Mouse (Mus musculus) ovary, postnatal 14 days (tissue): ENCODE data around the gene Dlx5.
A peak's percentile ranks its signal among the peaks of the same experiment; 100 is the strongest.

ENCODE experiments used
- DNase-seq: peaks from one replicate; pipeline ENCODE4 v3.0.0; 2022; ENCODE audit warnings: low spot score

Dlx5 gene

DNA sequence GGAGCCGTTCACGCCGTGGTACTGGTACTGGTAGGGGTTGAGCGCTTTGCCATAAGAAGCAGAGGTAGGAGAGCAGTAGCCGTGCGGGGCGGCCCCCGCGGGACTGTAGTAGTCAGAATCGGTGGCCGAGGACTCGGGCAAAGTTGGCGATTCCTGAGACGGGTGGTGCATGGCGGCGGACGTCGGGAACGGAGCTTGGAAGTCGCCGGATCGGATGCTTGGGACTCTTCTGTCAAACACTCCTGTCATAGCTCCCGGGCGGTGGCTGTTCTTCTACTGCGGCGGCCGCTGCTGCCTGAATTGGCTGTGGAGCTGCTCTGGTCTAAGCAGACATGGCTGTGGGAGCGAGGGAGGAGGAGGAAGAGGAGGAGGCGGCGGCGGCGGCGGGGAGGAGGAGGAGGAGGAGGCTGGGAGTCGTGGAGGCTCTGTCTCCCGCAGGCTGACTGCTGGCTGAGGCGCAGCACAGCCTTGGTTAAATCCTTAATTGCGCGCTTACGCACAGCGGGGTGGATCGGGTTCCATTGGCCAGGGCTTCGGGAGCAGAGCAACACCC lies at the start of gene Dlx5:
Gene Dlx5 (minus strand): TSS at position 448 of the 553 bp plus-strand sequence.
- DNase-seq: no peak

DNA sequence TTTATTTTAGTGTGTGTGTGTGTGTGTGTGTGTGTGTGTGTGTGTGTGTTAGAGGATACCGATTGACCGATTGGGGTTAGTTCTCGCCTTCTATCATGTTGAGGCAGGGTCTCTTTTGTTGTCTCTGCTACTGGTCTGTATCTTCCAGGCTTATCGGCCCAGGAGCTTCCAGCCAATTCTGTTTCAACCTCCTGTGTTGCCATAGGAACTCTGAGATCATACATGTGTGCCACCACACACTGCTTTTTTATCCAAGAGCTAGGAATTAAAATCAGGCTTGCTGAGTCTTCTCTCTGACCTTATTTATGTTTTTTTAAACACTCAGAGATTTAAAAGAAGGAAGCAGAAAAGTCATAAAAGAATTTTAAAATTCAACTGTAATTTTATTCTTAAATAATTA lies 49.6 kb upstream of the Dlx5 start:
- no peak for DNase-seq

DNA sequence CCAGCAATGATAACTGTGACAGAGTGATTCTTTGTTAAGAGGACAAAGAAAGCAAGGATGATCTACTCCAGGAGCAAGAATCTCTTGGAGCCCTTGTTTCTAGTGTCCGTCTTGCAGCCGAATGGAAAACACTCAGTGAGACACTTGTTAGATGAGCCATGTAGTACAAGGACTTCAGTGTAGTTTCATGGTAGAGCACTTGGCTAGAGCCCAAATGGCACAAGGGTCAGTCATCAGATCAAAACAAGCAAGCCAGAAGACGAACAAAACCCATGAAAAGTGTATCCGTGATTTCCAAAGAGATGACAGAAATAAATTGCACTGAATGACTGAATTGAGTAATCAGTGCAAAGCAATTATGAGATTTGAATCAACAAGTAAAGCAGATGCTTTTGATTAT lies 48.9 kb upstream of the Dlx5 start:
- DNase-seq: no peak

DNA sequence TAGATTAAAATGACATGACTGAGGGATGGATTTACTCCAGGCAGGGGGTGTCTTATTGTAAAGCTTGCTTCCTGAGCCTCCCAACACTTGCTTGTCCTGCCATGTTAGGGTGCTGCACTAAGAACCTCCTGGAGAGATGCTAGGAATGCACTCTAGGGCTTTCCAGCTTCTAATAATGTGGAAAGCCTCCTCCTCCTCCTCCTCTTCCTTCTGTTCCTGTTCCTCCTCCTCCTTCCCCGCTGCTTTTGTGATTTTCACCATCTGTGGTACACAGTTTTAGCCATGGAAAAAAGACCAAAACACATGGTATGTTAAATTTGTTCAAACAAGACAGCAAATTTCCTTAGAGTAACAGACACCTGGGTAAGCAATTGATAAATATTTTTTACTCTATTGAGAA lies 43.4 kb upstream of the Dlx5 start:
- no peak for DNase-seq

DNA sequence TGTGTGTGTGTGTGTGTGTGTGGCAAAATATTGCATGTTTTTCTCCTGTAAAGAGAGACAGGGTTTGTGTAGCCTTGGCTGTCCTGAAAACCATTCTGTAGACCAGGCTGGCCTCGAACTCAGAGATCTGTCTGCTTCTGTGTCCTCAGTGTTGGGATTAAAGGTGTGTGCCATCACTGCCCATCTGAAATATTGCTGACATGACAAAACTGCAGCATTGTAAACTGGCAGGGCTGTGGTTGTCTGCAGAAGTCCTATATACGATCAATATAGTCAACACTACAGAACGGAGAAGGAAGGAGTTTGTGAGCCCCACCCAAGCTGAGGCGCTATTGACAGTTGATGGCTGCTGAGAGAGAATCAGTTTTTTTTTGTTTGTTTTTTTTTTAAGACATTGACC lies 35.4 kb upstream of the Dlx5 start:
- DNase-seq: no peak

DNA sequence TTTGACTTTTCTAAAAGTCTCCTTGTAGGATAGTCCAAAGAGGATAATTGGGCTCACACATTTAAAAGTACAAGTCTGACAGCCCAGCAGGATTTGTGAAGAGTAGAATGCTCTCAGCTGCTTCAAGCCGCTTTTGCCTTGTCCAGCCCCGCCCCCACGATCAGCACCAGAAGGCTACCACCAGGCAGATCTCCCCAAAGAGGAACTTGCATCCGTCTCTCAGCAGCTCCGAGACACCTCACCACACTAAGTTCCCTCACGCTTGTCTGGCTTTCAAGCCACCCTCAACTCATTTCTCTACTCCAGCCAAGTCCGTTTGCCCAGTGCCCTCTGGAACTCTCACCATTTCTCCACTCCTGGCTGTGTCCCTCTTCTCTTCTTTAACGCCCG lies 33.6 kb upstream of the Dlx5 start:
- no peak for DNase-seq

DNA sequence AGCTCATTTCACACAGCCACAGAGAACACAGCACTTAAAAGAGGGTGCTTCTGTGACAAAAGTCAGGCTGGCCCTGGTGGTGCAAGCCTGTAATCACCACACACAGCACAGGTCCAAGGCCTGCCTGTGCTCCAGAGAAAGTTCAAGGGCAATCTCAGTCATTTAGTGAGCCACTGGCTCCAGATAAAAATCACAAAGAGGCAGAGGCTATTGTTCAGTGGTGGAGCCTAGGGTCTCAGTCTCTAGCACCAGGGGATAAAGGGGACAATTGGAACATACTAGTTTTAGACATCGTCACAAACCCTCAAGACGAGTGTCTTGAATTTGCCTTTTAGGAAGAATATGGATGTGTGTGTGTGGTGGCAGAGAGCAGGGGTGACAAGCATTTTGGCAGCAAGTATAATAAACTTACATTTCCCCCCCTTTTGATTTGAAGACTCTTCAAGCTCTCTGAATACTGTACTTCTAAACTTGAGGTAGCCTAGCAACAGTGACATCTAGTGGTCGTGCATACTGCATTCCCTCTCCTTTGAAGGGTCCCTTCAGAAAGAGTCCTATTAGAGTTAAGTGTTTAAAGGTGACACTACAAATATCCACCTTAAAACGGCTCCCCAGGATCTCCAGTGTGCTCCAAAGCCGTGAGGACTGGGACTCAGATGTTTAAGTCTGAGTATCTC lies 33.1 kb upstream of the Dlx5 start:
- DNase-seq: peak; percentile 36

DNA sequence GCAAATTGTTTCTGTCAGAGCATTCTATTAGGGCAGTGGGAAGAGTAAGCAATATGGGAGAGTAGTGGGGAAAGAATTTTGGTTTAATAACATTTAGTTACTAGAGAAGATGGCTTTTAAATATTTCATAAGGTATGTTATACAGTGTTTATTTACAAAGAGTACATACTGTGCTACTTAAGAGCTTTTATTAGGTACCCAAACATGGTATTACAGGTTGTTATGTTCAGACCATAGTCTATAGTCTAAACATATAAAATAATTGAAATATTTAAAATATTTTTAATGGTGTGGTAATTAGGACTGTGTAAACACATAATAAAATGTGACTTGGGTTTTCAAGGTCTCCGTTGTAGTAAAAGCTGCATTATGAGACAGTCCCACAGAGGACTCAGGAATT lies 32.4 kb upstream of the Dlx5 start:
- DNase-seq: no peak

DNA sequence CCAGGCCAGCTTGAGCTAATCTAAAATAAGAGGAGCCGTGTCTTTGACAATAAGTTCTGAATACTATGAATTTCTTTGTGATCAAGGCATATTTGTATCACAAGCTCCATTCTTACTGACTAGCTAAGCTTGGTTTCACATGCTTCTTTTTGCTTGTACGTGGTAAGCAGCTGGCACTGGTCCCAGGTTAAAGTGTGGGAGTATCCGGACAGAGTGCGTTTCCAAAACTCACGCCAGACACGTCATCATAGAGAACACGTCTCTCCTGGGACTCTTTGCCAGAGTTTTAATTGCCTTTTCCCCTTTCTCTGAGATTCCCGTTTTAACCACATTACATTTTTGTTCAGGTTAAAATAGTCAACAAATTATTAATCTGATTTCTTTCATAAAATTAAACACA lies 27.7 kb upstream of the Dlx5 start:
- DNase-seq: peak; percentile 68

DNA sequence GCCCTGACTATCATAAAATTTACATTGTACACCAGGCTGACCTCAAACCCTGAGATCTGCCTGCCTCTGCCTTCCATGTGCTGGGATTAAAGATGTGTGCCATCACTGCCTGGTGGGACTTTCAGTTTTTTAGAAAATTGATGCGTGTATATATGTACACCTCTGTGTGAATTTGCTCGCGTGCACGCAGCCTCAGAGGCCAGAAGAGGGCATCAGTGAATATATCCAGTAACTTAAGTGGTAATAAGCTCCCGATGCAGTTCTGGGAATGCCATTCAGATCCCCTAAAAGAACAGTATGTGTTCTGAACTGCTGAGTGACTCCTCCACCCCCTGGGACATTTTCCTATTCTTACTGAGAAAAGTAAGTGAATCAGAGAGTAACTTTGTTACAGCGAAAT lies 8.2 kb upstream of the Dlx5 start:
- DNase-seq: no peak

DNA sequence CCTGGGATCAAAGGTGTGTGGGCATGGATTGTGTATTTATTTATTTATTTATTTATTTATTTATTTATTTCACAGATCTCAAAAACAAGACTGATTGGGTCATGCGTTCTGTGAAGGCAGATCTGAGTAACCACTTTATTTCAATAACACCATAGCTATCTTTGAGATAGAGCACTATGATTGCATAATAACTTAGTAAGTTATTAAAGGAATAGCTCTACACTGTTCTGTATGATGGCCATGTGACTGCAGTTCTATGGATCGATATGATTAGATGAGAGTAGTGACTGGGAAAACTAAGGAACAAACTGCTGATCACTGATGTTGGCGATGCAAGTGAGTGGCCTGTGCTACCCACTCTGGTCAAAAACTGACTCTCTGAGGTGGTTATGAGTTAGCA lies 4.3 kb upstream of the Dlx5 start:
- no peak for DNase-seq

DNA sequence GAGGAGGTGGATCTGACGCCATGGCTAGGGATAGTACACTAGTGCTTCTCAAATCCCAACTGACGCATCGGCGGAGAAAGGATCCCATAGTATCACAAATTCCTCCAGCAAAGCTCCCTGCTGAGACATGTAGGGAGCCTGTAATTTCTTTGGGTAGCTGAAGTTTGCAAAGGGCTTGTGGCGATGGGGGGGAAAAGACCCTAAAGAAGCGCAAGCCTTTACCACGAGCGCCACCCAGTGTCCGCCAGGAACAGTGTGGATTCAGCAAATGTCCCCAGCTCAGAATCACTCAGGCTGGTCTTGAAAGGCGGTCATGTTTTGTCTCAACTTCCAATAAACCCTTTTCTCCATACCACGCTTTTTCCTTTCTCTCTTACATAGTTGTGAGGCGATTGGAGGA lies 3.0 kb upstream of the Dlx5 start:
- no peak for DNase-seq

DNA sequence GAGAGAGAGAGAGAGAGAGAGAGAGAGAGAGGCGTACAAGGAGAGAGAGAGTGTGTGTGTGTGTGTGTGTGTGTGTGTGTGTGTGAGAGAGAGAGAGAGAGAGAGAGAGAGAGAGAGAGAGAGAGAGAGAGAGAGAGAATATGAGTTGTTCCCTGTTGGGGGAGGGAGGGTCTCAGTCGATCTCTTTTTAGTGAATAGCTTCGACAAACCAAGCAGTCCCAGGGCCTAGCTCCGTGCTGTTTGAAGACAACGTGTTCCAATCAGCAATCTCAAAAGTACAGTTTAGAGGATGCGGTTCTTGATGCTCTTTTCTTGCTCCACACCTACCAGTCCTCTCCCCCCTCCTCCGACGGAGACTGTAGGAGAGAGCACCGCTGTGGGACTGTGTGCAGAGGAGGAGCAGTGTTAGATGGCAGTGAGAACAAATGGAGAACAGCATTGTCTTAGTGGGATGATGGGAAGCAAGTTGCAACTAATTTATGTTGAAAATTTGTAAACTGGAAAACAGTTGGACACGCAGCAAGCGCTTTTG lies 447 bp upstream of the Dlx5 start:
- no peak for DNase-seq

DNA sequence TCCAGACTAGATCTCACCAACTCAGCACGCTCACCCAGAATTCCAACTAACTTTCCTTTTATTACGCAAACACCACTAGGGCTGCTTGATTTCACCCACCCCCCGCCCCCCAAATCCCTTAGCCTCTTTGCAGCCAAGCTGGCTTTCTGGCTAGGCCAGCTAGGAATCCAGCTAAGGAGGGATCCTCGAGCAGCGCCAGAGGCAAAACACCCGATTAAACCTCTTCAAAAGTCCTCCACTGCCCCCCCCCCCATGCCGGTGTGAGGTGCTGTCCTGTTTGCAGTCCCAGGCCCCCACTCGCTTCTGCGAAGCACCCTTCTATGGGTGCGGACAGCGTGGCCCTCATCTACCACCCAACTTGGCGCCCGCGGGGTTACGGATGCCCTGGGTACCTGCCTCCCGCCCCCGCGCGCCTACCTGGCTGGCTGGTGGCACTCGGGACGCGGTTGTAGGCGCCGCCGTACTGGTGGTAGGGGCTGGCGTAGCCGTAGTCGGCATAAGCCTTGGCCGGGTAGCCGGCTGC lies 709 bp downstream of the Dlx5 start:
- DNase-seq: no peak

DNA sequence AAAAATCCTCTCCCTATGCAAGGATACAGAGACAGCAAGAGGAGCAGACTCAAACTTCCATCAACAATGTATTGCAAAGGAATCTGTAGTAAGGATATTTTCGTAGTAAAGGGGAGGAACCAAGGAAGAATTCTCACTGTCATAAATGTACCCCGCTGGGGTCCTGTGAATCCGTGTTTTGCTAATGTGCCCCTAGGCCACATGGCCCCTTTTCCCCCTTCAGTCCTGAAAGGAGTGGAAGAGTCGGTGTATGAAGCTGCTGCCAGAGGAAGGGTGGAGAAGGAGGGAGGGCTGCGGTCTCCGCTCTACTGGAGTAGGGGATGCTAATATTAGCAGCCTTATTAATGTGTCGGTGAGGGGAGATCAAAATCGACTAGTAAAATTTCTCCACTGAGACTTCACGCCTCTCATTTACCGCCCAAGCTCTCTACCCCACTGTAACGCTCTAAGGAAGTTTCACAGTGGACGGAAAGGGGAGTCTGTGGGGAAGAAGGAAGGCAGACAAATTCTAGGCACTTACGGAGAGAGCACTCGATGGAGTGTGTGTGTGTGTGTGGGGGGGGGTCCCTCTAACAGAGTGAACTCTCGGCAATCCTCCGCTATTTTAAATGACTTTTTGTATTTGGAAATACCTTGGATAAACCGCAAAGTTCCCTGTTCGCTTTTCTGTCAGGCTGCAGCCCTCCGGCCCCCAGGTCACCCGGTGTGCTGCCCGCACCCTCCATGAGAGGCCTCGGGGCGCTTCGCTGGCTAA lies 1.3 kb downstream of the Dlx5 start:
- no peak for DNase-seq

DNA sequence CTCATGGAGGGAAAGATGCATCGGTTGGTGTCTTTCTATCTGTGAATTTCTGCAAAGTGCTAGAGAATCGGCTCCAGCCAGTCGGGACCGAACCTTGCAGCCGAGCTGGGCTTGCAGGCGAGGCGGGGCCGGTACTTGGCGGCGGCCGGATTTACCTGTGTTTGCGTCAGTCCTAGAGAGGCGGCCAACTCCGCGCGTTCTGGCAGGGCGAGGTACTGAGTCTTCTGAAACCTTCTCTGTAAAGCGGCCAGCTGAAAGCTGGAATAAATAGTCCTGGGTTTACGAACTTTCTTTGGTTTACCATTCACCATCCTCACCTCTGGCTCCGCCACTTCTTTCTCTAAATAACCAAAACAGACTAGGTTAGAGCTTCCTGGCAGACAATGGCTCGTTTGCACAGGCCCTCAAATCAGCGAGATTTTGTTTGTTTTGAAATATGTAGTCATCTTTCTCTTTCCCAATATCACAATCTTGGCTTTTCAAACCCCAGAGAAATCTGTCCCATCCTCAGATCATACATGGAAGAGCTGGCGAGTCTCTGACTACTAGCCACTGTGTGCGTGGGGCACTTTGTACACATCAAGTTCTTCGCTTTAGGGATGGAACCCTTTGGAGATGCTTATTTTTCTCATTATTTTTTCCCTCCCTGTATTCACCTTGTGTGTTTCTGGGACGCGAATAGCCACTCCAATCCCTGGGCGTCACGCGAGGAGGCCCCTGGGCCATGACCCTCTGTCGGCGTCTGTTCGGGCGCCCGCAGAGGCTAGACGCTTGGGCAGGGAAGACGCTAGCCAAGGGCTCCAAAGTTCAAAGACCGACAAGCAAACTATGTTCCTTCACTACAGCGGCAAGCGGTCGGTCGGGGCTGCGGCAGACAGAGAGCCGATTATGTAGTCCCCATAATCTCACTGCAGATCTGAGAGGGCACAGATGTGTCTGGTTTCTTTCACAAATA lies 2.2 kb downstream of the Dlx5 start:
- DNase-seq: no peak

DNA sequence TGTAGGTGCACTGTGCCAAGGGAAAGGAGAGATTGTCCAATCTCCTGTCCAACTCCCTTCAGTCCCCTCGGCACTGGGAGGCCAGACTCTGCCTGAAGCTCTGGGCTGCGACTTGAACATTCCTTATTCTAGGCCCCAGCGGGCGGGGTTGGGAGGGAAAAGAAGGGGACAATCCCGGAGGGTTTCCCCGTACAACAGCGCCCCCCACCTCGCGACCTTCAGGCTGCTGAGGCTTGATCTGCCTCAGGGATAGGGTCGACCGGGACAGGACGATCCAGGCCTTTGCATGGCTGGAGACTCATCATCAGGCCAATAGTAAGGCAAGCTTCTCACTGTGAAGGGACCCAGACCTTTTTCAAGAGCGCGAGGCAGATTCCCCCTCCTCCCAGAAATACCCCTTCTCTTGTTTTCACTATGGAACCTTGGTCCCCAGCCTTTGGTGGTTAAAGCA lies 3.0 kb downstream of the Dlx5 start:
- no peak for DNase-seq

DNA sequence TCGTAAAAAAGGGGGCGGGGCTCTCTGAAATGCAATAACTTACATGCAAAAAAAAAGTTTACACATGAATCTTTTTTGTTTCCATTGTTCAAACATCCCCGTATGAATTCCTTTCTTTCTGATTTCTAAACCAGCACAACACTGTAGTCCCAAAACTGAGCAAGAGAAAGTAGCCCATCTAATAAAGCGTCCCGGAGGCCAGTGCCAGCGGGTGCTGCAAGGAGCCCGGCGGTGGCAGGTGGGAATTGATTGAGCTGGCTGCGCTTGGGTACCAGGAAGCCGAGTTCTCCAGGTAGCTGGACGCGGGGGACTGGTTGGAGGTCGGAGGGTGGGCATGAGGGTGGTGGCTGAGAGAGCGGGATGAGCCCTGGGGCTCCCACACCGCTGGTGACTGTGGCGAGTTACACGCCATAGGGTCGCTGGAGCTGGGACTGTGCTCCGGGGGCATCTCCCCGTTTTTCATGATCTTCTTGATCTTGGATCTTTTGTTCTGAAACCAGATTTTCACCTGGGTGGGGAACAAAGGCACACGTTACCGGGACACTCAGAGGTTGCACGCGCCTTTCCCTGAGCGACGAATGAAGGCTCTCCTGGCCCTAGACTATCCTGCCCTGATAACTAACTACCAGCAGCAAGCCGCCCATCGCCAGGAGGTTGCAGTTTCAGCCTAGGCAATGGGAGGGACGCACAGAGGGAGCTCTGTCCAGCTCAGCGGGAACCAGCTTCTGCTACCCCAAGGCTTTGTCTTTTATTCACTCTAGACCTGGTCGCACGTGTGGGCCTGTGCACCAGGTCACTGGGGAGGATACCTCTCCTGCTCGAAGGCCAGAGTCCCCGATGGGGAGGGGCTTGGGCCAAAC lies 3.7 kb downstream of the Dlx5 start:
- DNase-seq: no peak

DNA sequence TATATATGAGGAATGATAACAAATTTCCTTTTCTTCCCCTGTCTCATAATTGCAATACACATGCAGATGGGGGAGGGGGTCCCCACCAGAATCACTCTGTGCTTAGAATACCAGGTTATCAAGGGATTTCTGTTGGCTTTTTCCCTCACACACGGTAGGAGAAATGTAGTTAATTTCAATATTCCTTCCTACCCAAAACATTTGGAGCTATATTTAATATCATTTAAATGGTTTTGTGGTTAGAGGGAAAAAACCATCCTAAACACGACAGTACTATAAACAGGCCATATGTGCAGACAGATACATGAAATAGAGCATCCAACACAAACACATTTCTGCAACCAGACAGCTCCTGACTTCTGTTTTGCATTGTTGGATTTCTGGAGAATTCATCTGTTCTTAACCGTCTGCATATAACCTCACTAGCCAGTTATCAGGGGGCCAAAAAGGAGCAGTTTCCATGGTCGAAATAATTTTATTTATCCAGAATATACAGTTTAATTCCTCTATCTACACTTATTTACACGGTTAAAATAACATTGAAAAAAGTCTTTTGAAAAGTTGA lies 4.5 kb downstream of the Dlx5 start:
- DNase-seq: no peak

DNA sequence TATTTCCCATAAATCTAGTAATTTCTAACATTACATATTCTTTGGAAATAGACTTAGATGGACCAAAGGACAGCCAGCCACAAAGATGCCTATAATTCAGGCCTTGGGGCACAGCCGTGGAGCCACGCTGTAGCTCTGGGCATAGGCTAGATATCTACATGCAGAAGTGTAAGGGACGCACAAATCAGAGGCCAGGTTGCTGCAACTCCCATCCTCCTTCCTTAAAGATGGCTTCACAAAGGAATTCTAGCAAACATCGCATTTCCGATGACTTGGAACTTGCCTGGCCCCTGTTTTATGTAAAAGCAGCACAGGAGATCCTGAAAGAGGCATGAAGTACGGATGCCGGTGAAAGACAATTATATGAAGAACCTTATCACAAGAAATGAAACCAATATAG lies 5.2 kb downstream of the Dlx5 start:
- DNase-seq: no peak

DNA sequence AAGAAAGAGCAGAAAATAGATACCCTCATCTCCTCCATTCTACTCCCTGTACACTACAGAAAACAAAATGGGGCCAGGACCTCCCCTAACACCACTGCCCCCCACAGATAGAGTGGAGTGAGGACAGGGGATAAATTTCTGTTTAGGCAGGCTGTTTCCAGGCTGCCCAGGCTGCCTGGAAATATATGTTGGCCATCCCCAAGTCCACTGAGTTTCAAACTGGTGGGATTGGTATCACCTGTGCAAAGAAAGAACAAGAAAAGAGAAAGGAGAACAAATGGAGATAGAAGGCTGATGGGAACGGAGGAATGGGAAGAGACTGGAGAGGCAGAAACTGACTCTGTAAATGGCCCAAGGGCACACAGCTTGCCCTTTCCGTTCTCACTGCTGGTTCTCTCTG lies 5.7 kb downstream of the Dlx5 start:
- DNase-seq: no peak
